Mouse (Mus musculus): ENCODE measurements at regions not wholly inside any gene's neighbourhood (a gene's known extent, or its start where the extent isn't known, plus 50 kb on each side); places are given as distances from the start of the nearest gene placed in this dataset.

DNA sequence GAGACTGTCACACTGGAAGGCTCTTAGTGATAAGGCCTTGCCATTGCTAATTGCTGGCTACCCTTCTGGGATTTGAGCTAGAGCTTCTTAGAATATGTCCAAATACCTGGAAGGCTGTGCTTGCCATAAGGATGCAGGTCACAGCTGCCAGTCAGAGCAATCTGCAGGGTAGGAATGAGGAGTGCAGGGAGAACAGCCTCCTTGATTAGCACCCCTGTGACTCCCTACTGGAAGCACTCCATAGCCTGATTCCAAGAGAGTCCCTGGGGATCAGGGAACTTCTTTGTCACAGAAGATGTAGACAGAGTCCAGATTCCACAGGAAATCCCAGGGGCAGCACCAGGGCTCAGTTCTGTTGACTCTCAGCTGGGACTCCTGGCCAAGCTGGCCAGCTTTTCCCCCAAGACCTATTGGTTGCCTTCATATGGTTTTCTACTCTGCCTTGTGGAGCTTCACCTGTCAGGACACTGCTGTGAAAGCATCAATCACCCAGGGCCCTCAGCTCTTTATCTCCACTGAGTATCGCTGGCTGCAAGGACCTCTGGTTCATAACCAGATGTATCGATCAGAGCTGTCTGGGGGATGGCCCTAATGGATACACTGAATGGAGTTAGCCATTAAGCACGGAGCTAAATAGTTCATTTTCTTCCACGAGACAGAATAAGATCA is 579.9 kb upstream of the Nrp1 start:
- TF ChIP-seq CTCF (IDR thresholded peaks at IDR 0.05; ENCODE audit: borderline replicate concordance, extremely low read depth, insufficient read depth, insufficient read length) = no peak
- TF ChIP-seq POLR2A (IDR thresholded peaks at IDR 0.05; ENCODE audit: borderline replicate concordance, extremely low read depth, insufficient read depth, insufficient read length, poor library complexity, severe bottlenecking) = no peak
- peak; percentile 51 for DNase-seq (ENCODE audit: low read depth)

GRCm38 (mm10) chr8:127779021-127779689 is 579.2 kb upstream of the Nrp1 start:
- DNase-seq (ENCODE audit: low read depth) = peak; percentile 62
- no peak for TF ChIP-seq POLR2A (IDR thresholded peaks at IDR 0.05; ENCODE audit: borderline replicate concordance, extremely low read depth, insufficient read depth, insufficient read length, poor library complexity, severe bottlenecking)
- no peak for TF ChIP-seq CTCF (IDR thresholded peaks at IDR 0.05; ENCODE audit: borderline replicate concordance, extremely low read depth, insufficient read depth, insufficient read length)

DNA sequence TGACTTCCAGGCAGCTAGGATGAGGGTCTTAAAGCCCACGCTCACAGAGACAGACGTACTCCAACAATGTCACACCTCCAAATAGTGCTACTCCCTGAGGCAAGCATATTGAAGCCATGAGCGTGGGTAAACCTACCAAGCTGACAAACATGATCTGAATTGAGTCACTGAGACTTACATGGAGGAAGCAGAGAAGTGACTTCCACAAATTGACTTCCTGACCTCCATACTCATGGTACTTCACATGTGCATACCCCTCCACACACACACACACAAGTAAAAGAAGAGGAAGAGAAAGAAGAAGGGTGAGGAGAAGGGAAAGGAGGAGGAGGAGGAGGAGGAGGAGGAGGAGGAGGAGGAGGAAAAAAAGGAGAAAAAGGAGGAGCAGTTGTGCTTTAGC is 577.8 kb upstream of the Nrp1 start:
- TF ChIP-seq POLR2A (IDR thresholded peaks at IDR 0.05; ENCODE audit: borderline replicate concordance, extremely low read depth, insufficient read depth, insufficient read length, poor library complexity, severe bottlenecking) (no peak), CTCF (IDR thresholded peaks at IDR 0.05; ENCODE audit: borderline replicate concordance, extremely low read depth, insufficient read depth, insufficient read length) (no peak)
- DNase-seq (ENCODE audit: low read depth) = no peak

GRCm38 (mm10) chr8:127781011-127781410 is 577.4 kb upstream of the Nrp1 start:
- TF ChIP-seq CTCF (IDR thresholded peaks at IDR 0.05; ENCODE audit: borderline replicate concordance, extremely low read depth, insufficient read depth, insufficient read length) (no peak), POLR2A (IDR thresholded peaks at IDR 0.05; ENCODE audit: borderline replicate concordance, extremely low read depth, insufficient read depth, insufficient read length, poor library complexity, severe bottlenecking) (no peak)
- DNase-seq (ENCODE audit: low read depth) = no peak

DNA sequence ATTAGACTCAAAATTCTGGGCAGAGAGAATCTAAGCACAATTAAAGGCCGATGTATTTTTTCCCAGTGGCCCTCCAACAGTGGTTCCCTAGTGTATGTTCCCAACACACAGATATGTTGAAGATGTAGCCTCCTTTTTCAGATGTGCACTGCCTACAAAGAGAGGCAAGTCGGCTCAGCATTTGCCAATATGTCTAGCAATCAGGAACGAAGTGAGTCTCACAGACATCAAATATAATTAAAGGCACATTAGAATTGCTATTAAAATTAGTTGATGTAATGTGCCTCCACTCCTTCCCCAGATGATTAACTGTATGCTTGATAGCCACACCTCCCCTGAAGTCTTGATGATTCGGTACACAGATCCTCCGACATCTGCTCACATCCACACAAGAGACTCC is 565.8 kb upstream of the Nrp1 start:
- no peak for DNase-seq (ENCODE audit: low read depth)

DNA sequence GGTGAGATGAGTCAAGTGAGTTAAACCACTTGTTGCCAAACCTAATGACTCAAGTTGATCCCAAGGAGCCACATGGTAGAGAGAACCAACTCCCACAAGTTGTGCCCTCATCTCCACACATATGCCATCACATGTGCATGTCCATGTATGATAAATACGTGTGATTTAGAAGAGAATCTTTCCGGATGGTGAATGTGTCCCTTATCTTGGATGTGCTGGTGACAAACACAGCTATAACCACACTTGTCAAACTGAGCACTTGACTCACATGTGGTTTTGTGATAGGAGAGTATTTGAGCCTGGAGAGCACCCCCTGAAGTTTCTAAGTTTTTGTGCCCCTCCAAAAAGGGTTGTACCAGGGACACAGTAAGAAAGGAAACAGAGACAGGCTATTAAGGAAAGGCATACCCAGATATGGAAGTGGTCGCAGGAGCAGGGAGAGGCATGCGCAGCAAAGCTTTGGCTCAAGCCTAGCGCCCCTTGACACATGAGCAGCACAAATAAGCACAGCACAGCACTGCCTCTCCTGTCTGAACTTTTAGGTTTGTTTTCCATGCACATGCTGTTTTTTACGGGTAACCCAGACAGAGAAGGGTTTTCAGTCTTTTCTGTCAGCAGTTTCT is 558.4 kb upstream of the Nrp1 start:
- TF ChIP-seq POLR2A (IDR thresholded peaks at IDR 0.05; ENCODE audit: borderline replicate concordance, extremely low read depth, insufficient read depth, insufficient read length, poor library complexity, severe bottlenecking) (no peak), CTCF (IDR thresholded peaks at IDR 0.05; ENCODE audit: borderline replicate concordance, extremely low read depth, insufficient read depth, insufficient read length) (no peak)

More for the DNA sequence above, 565.8 kb upstream of the Nrp1 start:
- TF ChIP-seq POLR2A (IDR thresholded peaks at IDR 0.05; ENCODE audit: borderline replicate concordance, extremely low read depth, insufficient read depth, insufficient read length, poor library complexity, severe bottlenecking) (no peak), CTCF (IDR thresholded peaks at IDR 0.05; ENCODE audit: borderline replicate concordance, extremely low read depth, insufficient read depth, insufficient read length) (no peak)

GRCm38 (mm10) chr8:127802136-127802535 is 556.3 kb upstream of the Nrp1 start:
- no peak for DNase-seq (ENCODE audit: low read depth)
- TF ChIP-seq CTCF (IDR thresholded peaks at IDR 0.05; ENCODE audit: borderline replicate concordance, extremely low read depth, insufficient read depth, insufficient read length) = no peak
- TF ChIP-seq POLR2A (IDR thresholded peaks at IDR 0.05; ENCODE audit: borderline replicate concordance, extremely low read depth, insufficient read depth, insufficient read length, poor library complexity, severe bottlenecking) = no peak

More for the DNA sequence above, 558.4 kb upstream of the Nrp1 start:
- DNase-seq (ENCODE audit: low read depth) = no peak

GRCm38 (mm10) chr8:127802661-127803333 is 555.6 kb upstream of the Nrp1 start:
- peak; percentile 42 for DNase-seq (ENCODE audit: low read depth)
- TF ChIP-seq CTCF (IDR thresholded peaks at IDR 0.05; ENCODE audit: borderline replicate concordance, extremely low read depth, insufficient read depth, insufficient read length) = no peak
- no peak for TF ChIP-seq POLR2A (IDR thresholded peaks at IDR 0.05; ENCODE audit: borderline replicate concordance, extremely low read depth, insufficient read depth, insufficient read length, poor library complexity, severe bottlenecking)

DNA sequence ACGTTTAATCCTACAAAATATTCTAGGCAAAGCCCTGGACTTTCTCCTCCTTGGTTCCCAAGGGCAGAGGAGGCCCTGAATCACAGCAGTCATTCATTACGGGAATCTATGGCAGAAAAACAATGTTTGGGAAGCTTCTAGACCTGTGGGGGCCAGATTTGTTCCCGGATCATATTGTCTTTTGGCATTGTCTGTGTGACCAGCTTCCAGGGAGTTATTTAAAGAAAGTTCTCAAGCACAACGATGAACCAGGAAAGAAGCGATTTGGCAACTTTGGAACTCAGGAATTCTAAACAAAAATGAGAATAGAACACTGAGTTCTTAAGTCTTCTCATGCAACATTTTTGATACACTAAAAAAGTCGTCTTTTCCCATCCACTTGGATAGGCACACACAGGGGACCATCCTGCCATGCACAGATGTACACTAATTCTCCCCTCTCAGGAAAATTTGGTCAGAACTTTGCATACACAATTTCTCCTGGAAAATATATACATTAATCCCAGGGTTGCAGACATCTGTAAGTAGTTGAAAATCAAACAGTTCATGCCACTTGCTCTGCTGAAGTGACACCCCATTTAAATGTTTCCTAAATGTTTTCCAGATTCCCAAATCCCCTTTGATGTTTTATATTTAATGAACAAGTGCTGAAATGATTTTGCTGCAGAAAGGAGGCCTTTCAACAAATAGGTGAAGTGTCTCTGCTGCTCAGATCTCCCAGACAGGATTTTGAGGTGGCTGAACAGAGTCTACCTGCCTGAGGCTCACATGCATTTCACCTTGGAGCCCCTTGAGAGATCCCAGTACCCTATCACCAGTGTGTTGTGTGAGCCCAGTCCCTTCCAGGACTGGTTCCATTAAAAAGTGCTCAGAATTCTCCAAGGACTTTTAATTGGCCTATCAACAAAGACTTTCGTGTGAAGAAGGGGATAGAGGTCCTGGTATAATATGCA is 548.9 kb upstream of the Nrp1 start:
- no peak for DNase-seq (ENCODE audit: low read depth)
- no peak for TF ChIP-seq POLR2A (IDR thresholded peaks at IDR 0.05; ENCODE audit: borderline replicate concordance, extremely low read depth, insufficient read depth, insufficient read length, poor library complexity, severe bottlenecking)
- no peak for TF ChIP-seq CTCF (IDR thresholded peaks at IDR 0.05; ENCODE audit: borderline replicate concordance, extremely low read depth, insufficient read depth, insufficient read length)

- TF ChIP-seq POLR2A (IDR thresholded peaks at IDR 0.05; ENCODE audit: borderline replicate concordance, extremely low read depth, insufficient read depth, insufficient read length, poor library complexity, severe bottlenecking) (no peak), CTCF (IDR thresholded peaks at IDR 0.05; ENCODE audit: borderline replicate concordance, extremely low read depth, insufficient read depth, insufficient read length) (no peak)
- no peak for DNase-seq (ENCODE audit: low read depth)
These were observed 547.1 kb upstream of the Nrp1 start for GRCm38 (mm10) chr8:127811338-127811737.

Measured in brain, embryonic 14.5 days (tissue).